ENCODE assay signal across 16 mouse cellular contexts in the genomic region with DNA sequence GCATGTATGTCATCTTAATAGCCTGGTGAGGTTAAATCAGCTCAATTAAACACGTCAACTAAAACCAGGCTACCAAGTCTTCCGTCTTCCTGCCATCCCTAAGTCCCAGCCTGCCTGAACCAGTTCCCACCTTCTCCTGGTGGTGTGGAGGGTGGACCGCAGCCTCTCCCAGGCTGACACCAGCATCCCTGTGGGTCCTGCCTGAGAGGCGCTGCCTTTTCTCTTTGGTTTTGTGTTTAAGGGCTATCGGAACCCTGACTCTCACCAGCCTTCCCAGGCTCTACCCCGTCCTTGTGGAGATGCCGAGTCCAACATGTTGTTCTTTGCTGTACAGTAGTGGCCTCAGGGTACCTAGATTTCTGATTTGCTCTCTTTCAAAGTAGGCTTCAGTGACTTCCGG. TPM values are rescaled to one million over a fixed set of nuclear protein-coding genes. Genes with fewer than 3 reads are reported as not detected.
DNase-seq lines count a peak whose midpoint lies in the region; ATAC-seq lines count a peak whose summit lies in the region.
"Had no signal": no experiment of that assay in that cellular context is flagged by ENCODE, and none has a peak within 500 bp of the region (broad histone marks: within the 10 kb centered on the region; RNA-seq: fewer than 3 reads in every experiment).

No protein-coding gene starts in this region.

- DNase-seq in kidney, adult 9 months: no peak
- no peak for DNase-seq in forebrain, embryonic 14.5 days (ENCODE audit: low spot score)
- peak; percentile 49 for DNase-seq in mesoderm, embryonic 11.5 days (ENCODE audit: low read depth, low spot score)
- no peak for DNase-seq in adrenal gland, postnatal 10 days
- DNase-seq in cerebellum, adult 8-10 months: no peak
- DNase-seq in heart, adult 8-10 months (ENCODE audit: low spot score): no peak
- DNase-seq: gastrocnemius, postnatal 10 days had no signal

- no peak for ATAC-seq in kidney, embryonic 15.5 days (replicated peaks; ENCODE audit: low FRiP score)
- ATAC-seq in forebrain, embryonic 14.5 days: no peak
- peak; percentile 40; the same call in 1 of the 2 replicates for ATAC-seq in neural tube, embryonic 13.5 days (ENCODE audit: low read depth)

- H3K27me3 ChIP-seq in kidney, embryonic 15.5 days: no peaks in the 10 kb centered on the region
- no peaks in the 10 kb centered on the region for H3K27me3 ChIP-seq in forebrain, embryonic 14.5 days (replicated peaks; ENCODE audit: control insufficient read depth, insufficient read depth, low read length)
- H3K27me3 ChIP-seq in neural tube, embryonic 13.5 days: no peaks in the 10 kb centered on the region
- H3K27me3 ChIP-seq: heart, embryonic 15.5 days had no signal

- no peak overlapping the region for H3K4me2 ChIP-seq in kidney, embryonic 15.5 days
- no peak overlapping the region for H3K4me2 ChIP-seq in forebrain, embryonic 14.5 days (ENCODE audit: low read length)
- H3K4me2 ChIP-seq in neural tube, embryonic 13.5 days: peak overlapping the region; percentile 18; the same call in 1 of the 2 replicates
- H3K4me2 ChIP-seq: heart, embryonic 15.5 days had no signal

- H3K9me3 ChIP-seq in kidney, embryonic 15.5 days (replicated peaks): no peaks in the 10 kb centered on the region
- no peaks in the 10 kb centered on the region for H3K9me3 ChIP-seq in forebrain, embryonic 14.5 days (replicated peaks; ENCODE audit: control insufficient read depth, low read length)
- H3K9me3 ChIP-seq in neural tube, embryonic 13.5 days: no peaks in the 10 kb centered on the region
- H3K9me3 ChIP-seq: heart, embryonic 15.5 days; limb, embryonic 10.5 days had no signal

- H3K36me3 ChIP-seq in kidney, embryonic 15.5 days: peaks cover 31% of the 10 kb centered on the region
- H3K36me3 ChIP-seq in forebrain, embryonic 14.5 days (ENCODE audit: control insufficient read depth, insufficient read depth, low read length): peaks cover 25% of the 10 kb centered on the region
- H3K36me3 ChIP-seq in neural tube, embryonic 13.5 days: peaks cover 15% of the 10 kb centered on the region

- no peak overlapping the region for H3K4me3 ChIP-seq in kidney, embryonic 15.5 days (replicated peaks)
- H3K4me3 ChIP-seq in forebrain, embryonic 14.5 days (ENCODE audit: low read depth, low read length): no peak overlapping the region
- no peak overlapping the region for H3K4me3 ChIP-seq in neural tube, embryonic 13.5 days
- H3K4me3 ChIP-seq: erythroblast, embryonic 14.5 days; heart, embryonic 15.5 days; limb, embryonic 10.5 days had no signal

- H3K27ac ChIP-seq in kidney, embryonic 15.5 days: peak overlapping the region; percentile 69
- H3K27ac ChIP-seq in forebrain, embryonic 14.5 days (ENCODE audit: low read depth, low read length): peak overlapping the region; percentile 52; the same call in 1 of the 2 replicates
- H3K27ac ChIP-seq in neural tube, embryonic 13.5 days (replicated peaks): peak overlapping the region; percentile 72
- H3K27ac ChIP-seq: limb, embryonic 10.5 days had no signal

- H3K4me1 ChIP-seq in kidney, embryonic 15.5 days: peaks cover 36% of the 10 kb centered on the region
- H3K4me1 ChIP-seq in forebrain, embryonic 14.5 days (ENCODE audit: control insufficient read depth, insufficient read depth, low read length): peaks cover 17% of the 10 kb centered on the region
- peaks cover 80% of the 10 kb centered on the region for H3K4me1 ChIP-seq in neural tube, embryonic 13.5 days (replicated peaks)

- 74% methylated on average over 8 of the region's 8 CpGs for WGBS in kidney, embryonic 15.5 days
- WGBS in forebrain, embryonic 14.5 days: 81% methylated on average over 8 of the region's 8 CpGs
- WGBS in neural tube, embryonic 13.5 days: 13% methylated on average over 8 of the region's 8 CpGs

- H3K9ac ChIP-seq in kidney, embryonic 15.5 days: no peak overlapping the region
- H3K9ac ChIP-seq in forebrain, embryonic 14.5 days (ENCODE audit: low read length): no peak overlapping the region
- peak overlapping the region; percentile 3; the same call in 1 of the 2 replicates for H3K9ac ChIP-seq in neural tube, embryonic 13.5 days
- H3K9ac ChIP-seq: heart, embryonic 15.5 days had no signal

RNA-seq across cellular contexts. Expression of a gene that starts 44.4 kb away (rescaled TPM):
- polyA plus RNA-seq in kidney, embryonic 15.5 days (2015; fragmentation: Nextera tagmentation; extraction: Ambion mirVana): 0.14 and 0.17 TPM in 2 replicates
- polyA plus RNA-seq in forebrain, embryonic 14.5 days (2014; fragmentation: Nextera tagmentation; extraction: Ambion mirVana): 8.1 and 9.5 TPM in 2 replicates
- polyA plus RNA-seq in neural tube, embryonic 13.5 days (2015; fragmentation: Nextera tagmentation; extraction: Ambion mirVana): 21.8 and 22.7 TPM in 2 replicates
- total RNA-seq in adrenal gland, postnatal 10 days (2021): under 1 TPM; 0.39 to 0.51 TPM
- total RNA-seq in heart, adult 8-10 months (2022): not detected
- total RNA-seq: MEL; monocyte, adult 5-6 weeks had no signal
- polyA plus RNA-seq: erythroblast, embryonic 14.5 days; heart, embryonic 15.5 days; intestine, embryonic 16.5 days; limb, embryonic 10.5 days; liver, embryonic 16.5 days had no signal
